ENCODE assay signal across 12 mouse cellular contexts in genomic region chr10:96044216-96044615, GRCm38 (mm10).
"Had no signal": no experiment of that assay in that cellular context is flagged by ENCODE, and none has a peak within 500 bp of the region (broad histone marks: within the 10 kb centered on the region; RNA-seq: fewer than 3 reads in every experiment).

No protein-coding gene starts in this region.

- DNase-seq: kidney, postnatal 25 days; left cerebral cortex, postnatal 4 days; lung, adult 18-20 months; right cerebral cortex, adult 18-20 months; right cerebral cortex, postnatal 4 days; spleen, adult 18-20 months; thymus, adult 18-20 months; thymus, postnatal 14 days had no signal

- H3K9ac ChIP-seq: limb, embryonic 13.5 days; liver, embryonic 14.5 days; midbrain, embryonic 13.5 days; neural tube, embryonic 15.5 days had no signal

- H3K4me2 ChIP-seq: limb, embryonic 13.5 days; midbrain, embryonic 13.5 days; neural tube, embryonic 15.5 days had no signal

- H3K9me3 ChIP-seq: limb, embryonic 13.5 days; midbrain, embryonic 13.5 days; neural tube, embryonic 15.5 days had no signal

- ATAC-seq: midbrain, embryonic 13.5 days had no signal

- H3K27me3 ChIP-seq: limb, embryonic 13.5 days; midbrain, embryonic 13.5 days; neural tube, embryonic 15.5 days had no signal

- H3K4me1 ChIP-seq: neural tube, embryonic 15.5 days had no signal

- H3K4me3 ChIP-seq: limb, embryonic 13.5 days; midbrain, embryonic 13.5 days; neural tube, embryonic 15.5 days had no signal

- H3K27ac ChIP-seq: limb, embryonic 13.5 days; liver, embryonic 14.5 days; midbrain, embryonic 13.5 days; neural tube, embryonic 15.5 days had no signal
